Mouse (Mus musculus) left cerebral cortex, postnatal 4 days (tissue): ENCODE measurements around the gene Dgki. TPM values are rescaled to one million over a fixed set of nuclear protein-coding genes. Genes with fewer than 3 reads are reported as not detected.

Experiments
- DNase-seq: peaks from one replicate; pipeline ENCODE4 v3.0.0-alpha.2; 2022
- intact Hi-C: fragments of 180-260 bp; cut with DNase I; formaldehyde crosslinking; loops from one replicate; pipeline ENCODE4 v1.15.1; 2025
- total RNA-seq, 2 experiments: library from RNA; stranded (reverse); gene quantifications; 2 replicates each; pipeline ENCODE4 v1.2.3; 2021

Dgki gene
- total RNA-seq, 2 experiments from 2014 or later = 49.4 to 53.8 TPM

DNA sequence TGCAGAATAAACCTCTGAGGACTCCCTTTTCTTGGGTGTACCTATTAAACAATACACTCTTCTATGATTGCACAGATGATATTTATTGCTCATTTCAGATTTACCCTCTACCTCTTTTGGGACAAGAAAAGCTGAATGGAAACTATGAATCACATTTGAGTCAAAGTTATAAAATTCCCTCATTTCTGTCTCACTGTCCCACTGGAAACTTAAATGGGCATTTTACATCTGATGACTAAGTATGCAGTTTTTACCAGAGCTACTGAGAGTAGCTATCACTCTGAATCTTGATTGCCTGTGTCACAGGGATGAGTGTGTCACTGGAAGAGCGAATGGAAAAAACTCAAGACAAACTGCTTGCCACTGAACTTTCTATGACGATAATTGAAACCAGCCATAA, 467.8 kb downstream of the Dgki start:
- DNase-seq = no peak
- intact Hi-C loops = no loop called here

DNA sequence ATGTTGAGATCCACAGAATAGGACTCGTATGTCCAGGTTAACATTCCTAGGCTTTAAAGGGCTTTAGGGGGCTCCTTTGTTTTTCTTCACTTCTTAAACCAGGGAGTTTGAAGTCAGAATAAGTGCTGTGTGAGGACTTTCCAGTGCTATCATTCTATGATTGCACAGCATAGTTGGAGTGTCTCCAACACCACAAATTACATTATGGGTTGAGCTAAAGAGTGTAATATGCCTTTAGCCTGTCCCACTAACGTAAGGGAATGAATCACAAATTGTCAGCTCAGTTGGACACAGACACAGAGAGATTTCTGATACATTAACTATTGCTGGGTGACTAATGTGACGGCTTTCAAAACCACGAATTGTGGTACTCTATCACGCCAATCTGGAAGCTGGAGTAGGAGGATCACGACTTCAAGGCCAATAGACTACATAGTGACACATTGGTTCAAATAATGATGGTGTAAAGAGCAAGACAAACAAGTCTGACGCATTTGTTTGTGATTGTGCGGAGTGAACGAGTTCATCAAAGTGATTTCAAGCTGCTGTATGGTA, 469.5 kb downstream of the Dgki start:
- no peak for DNase-seq
- intact Hi-C loops = no loop called here

DNA sequence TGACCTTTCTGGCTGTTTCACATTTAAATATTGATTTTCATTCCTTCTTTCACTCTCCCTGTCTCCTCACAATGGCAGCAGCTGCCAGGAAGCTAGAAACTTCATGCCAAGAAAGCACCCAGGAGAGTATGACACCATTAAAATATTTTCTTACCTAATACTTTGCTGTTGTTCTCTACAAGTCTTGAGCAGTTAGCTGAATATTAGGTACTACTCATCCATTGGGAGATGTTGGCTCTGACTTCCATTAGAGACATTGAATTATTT, 480.3 kb downstream of the Dgki start:
- no peak for DNase-seq
- intact Hi-C loops = no loop called here

DNA sequence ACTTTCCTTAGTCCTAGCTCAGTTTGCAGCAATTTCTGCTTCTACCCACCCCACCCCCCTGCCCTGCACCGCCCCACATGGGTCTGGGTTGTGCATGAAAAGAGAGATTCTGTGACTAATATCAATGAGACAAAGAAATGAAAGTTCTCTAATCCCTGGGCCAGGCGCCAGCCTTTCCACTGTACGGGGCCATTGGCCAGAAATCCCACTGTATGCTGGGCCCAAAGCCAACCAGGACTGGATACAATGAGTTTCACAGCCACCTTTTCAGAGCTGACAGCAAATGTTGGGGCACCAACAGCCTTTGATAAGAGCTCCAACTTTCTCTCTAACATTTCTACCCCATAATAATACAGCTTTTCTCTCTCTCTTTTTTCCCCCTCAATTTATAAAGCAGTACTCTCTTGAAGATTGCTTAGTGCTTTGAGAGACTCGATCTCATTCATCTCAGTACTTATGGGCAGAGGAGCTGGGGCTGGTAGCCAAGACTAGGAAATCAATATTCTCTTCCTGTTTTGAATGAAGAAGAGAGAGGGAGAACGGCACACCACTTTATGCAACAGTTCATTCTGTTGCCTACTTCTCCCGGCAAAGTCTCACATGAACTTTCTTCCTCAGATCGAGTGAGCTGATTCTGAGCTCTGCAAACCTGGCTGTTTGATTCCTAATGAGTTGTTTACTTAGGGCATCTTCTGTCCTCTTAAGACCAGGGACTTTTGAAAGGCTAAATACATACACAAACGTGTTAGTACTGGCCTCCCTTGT, 480.8 kb downstream of the Dgki start:
- DNase-seq = peak; percentile 95

DNA sequence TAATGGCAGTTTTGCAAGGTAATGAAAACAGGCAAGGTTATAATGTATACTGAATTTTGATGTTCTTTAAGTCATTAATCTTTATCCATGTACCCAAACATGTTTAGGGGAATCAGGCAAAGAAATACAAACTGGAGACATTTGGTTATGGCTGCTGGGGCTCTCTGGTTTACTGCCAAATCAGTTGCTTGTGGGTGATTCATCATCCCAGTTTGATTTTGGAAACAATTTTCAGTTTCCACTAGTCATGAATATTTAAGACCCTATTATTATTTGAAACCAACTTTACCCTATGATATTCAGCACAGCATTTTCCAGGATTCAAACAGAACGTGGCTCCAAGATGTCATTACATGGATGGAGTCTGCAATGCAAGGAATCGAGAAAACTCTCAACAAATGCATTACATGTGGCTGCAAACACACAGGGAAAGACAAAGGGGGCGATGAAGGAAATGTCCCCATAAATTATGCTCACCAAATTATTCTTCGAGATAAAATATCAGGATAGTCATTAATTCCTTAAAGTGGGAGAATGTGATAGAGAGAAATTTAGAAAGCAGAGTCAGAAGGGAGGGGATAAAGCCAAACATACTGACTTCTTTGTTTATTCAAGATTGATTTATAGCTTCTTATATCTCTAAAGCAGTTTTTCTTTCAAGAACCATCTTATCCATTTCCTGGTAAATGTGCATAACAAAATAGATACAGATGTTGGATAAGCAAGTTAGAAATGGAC, 481.5 kb downstream of the Dgki start:
- no peak for DNase-seq
- intact Hi-C loops = no loop called here

More for the DNA sequence above, 480.8 kb downstream of the Dgki start:
- intact Hi-C loops = no loop called here

DNA sequence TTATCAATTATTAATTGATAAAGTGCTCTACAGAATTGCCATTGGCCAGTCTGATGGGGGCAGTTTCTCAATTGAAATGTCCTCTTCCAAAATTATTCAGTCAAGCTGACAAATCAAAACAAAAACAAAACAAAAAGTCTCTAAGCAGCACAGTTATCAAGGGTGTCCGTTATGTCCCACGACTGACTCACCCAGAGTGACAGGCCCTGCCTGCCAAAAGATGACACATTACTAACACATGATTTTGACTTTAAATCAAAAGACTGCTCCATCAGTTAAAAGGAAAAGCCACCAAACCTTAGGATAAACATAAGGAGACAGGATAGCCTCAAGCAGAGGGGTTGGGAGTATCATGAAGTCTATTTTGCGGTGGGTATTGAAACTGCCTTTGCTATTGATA, 483.3 kb downstream of the Dgki start:
- DNase-seq = no peak
- intact Hi-C loops = no loop called here

DNA sequence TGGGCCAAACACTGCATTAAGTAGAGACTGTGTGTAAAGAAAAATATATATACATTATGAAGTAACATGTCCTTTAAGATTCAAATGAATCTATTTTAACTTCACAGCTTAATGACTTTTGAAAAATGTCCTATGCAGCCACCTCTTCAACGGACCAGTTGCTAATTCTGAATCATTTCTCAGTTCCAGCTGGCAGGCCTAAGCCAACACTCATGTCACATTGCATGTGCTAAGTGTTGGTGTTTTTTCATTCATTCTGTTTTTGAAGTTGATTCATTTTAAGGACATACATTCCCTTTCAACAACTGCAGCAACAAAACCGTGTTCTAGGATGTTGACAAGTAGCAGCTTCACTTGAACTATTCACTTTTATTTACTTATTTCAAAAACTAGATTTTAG, 484.0 kb downstream of the Dgki start:
- intact Hi-C loops = no loop called here
- DNase-seq = no peak

DNA sequence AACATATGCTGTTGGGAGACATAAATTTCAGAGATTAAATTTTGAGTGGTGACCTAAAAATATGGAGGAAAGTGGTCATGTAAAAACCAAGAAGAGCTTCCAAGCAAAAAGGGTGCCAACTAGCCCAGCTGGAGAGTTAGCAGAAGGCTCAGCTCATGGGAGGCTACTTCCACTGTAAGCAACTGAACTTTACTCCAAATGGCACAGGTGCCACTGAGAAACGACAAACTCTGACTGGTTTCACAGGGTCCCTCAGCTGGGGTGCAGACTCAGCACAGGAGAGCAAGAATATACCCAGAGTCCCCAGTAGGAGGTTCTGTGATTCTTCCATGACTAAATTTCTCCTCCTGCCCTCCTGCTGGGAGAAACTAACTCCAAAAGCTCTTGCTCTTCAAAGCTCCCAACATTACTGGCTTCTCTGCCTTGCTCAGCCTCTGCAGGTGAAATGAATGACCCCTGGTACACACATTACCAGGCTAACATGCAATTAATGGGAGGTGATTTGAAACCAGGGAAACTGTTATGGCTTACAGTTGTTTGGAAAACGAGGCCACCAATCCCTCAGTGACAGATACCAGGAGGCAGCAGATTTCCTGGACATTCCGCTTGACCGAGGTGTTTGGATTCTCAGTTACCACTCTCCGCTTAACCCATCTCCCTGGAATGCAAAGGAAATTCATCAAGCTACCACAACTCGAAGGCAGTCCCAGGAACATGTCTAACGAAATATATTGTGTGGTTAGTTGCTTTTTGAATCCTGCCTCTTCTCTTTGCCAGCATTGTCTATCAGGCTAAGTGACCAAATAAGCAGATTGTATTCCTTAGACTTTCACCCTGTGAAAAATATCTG, 487.1 kb downstream of the Dgki start:
- intact Hi-C loops = no loop called here
- no peak for DNase-seq

DNA sequence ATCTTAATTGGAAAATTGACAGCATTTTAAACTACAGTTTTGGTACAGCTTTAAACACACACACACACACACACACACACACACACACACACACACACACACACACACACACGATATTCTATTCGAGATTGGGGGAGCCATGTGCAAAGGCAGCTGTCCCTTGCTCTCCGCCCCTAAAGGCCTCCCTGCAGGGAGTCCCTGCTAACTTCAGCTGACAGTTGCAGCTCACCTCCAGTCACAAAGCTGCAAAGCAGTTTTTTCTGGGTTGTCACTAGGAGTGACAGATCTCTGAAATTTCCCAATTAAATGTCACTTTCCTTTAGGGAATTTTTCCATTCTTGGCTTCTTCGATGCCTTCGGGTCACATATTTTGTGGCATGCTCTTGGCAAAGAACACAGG, 489.5 kb downstream of the Dgki start:
- peak; percentile 67 for DNase-seq
- intact Hi-C loops = no loop called here

DNA sequence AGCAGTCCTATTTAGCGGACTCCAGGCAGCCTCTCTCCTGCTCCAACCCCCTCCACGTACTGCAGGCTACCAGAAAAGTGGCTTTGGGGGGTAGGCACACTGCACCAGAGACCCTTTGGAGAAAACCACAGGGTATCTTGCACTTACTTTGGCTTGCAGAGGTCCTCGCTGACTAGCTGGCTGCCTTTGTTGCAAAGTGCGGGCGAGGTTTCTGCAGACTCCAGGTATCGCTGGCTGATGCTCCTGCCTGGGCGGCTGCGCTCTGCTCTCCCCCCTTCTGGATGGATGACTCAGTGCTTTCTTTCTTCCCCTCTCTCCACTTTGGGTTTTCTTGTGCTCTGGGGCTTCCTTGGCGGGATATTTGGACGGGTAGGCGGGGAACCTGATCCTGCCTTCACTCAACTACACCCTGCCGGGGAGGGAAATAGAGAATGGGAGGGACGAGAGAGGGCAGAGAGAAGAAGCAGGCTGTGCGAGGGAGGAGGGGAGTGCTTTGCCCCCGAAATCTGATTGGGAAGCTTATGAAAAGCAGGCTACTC, 490.2 kb downstream of the Dgki start, which contains the start of gene Ptn:
TSS of gene Ptn (minus strand) at position 474 of the 539 bp plus-strand sequence.
- intact Hi-C loops = loop anchor here (5.0 kb wide), 1 partner anchor 92 kb away; no protein-coding TSS in a partner anchor
- DNase-seq = peak; percentile 78

DNA sequence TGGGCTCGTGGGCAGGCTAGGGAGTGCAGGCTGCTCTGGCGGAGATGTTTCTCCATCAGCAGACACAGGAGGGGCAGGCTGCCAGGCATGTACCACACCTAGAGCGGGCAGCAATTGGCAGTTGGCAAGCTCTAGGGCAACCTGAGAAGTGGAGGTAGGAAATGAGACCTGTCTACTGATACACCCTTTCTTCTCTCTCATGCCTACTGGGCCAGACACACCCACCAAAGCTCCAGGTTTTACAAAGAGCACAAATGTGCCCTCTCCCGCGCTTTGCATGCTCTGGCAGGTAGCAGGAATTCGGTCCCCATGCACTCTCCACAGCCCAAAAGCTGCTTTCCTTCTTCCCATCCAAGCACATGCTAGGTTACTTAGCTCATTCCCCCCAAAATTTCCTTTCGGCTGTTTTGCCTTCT, 490.7 kb downstream of the Dgki start:
- DNase-seq = peak; percentile 77
- intact Hi-C loops = loop anchor here (5.0 kb wide), 1 partner anchor 93 kb away; no protein-coding TSS in a partner anchor

DNA sequence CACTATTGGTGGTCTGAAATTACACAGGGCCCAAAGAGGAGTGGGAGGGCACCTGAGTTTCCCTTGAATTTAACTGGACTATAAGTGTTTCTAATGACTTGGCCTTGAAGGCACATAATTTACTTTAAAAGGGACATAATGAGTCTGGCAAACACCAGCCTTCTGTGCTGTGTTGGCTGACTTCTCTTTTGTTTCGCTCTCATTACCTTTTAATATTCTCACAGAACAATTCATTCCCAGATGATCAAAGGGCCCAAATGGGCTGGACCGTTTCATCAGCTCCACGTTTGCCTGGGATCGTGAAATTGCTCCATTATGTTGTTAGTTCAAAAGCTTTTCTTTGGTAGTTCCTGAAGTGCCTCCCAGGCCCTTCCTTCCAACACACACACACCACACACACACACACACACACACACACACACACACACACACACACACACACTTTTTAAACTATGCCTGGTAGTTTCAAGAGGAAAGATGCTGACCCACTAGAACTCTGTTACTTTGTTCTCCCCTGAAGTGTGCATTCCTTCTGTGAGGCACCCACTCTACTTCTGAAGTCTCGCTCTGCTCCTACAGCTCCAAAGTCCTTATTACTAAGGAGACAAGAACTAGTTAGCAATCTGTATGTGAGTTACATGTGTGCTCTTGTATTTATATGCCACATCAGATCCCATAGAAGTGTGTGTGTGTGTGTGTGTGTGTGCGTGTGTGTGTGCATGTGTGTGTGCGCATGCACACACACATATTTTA, 491.5 kb downstream of the Dgki start:
- intact Hi-C loops = loop anchor here (5.0 kb wide), 1 partner anchor 94 kb away; no protein-coding TSS in a partner anchor
- DNase-seq = no peak

DNA sequence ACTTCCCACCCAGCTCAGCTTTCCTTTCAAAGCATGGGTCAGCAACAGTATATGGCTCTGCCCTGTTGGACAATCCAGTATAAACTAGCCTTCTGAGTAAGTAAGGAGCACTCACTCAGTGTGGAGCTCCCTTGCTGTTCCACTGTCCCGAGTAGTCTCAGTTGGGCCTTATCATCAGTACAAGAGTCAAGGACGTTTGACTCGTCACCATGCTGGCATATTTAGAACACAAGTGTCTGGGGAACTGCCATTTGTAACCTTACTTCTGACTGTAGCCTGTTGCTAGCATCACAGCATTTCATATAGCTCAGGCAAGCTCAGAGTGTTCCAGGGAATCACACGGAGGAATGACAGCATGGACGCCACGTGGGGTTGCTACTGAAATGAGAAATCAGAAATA, 493.1 kb downstream of the Dgki start:
- intact Hi-C loops = loop anchor here (5.0 kb wide), 1 partner anchor 95 kb away; no protein-coding TSS in a partner anchor
- DNase-seq = no peak

DNA sequence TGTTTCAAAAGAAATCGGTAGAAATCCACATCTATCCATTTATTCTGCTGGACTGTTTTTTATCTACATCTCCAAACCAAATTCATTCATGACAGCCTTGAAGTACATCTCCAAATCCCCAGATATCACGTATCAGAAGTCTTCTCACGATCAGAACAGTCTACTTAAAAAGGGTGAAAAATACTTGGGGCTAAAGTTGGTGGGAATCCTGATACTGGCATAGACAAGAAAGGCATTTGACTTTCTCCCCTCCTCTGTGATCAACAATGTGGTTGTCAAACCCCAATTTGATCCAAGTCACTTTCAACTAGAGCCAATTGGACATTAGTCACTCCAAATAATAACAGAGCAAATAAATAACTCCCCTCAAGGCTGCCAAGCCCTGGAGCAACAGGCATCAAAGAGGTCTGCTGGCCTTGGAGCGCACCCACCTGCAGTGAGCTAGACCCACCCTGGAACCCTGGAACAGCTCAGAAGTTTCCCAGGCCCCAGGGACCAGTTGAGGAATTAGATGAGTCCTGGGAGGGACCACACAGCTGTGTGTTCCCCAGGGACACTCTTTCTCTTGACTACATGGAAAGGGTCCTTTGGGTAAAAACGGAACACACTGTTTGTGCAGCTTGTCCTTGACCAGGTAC, 499.6 kb downstream of the Dgki start:
- intact Hi-C loops = no loop called here
- peak; percentile 39 for DNase-seq

DNA sequence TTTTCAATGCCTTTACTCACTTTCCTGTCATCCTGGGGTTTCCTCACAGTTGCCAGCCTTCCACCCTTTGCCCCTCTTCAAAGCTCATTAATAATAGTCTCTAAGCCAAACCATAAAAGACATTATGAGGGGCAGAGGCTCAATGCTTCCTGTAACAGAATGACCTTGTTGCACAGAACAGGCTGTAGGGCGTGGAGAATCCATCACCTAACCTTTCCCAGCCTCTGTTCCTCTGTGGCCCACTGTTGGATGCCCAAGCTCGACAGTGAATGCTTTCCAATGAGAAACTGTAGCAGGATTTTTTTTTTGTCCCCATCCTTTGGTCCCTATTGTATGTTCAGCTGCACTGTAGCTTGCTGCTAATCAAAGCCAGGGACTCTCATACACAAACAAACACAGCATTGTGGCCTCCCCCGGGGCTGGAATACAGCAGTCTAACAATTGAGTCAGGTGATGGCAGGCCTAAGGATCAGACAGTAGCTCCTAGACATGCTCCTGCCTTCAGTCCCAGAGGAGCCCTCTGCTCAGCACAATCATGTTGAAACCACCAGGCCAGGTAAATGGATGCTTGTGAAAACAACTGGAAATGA, 502.8 kb downstream of the Dgki start:
- DNase-seq = no peak
- intact Hi-C loops = no loop called here
